Mouse (Mus musculus) olfactory bulb, adult 2 months (tissue): ENCODE measurements around the gene Orm1.

Experiments
- CTCF ChIP-seq: fragments of 200-500 bp; IDR thresholded peaks from 2 replicates; pipeline ENCODE4 v1.5.1; 2012; ENCODE audit warnings: low read depth, mild to moderate bottlenecking, low read length, moderate library complexity; ENCODE audit not compliant: insufficient read depth
- POLR2A ChIP-seq: fragments of 200-500 bp; IDR thresholded peaks from 2 replicates; pipeline ENCODE4 v1.6.1; 2012; ENCODE audit warnings: mild to moderate bottlenecking, low read depth, low read length, moderate library complexity; ENCODE audit not compliant: insufficient read depth

DNA sequence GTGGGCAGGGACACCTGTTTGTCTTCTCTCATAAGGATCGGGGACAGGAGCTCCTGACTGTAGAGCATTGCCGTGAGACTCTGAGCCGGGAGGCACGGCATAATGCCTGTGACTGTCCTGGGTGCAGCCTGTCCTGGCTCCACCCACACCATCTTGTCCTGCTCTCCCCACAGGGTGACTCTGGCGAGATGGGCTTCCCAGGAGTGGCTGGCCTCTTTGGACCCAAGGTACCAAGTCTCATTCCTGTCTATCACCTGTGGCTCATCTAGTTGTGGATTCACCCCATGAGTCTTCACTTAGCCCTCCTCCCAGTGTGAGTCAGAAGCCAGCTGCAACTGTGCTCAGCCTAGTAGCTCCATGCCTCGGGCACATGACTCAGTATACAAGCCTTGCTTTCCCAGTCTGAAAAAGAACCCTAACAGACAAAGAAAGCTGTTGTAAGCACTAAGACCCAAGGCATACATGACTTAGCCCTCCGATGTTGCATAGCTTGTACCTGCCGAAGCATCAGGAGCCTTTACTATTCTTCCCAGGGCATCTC, 21.0 kb upstream of the Orm1 start:
- TF ChIP-seq CTCF = no peak
- TF ChIP-seq POLR2A = no peak
